Mouse (Mus musculus) liver, adult 2 months (tissue): ENCODE data around the gene AI837181. TPM values are rescaled to one million over a fixed set of nuclear protein-coding genes. Genes with fewer than 3 reads are reported as not detected.
A peak's percentile ranks its signal among the peaks of the same experiment; 100 is the strongest.

Experiments
- DNase-seq: peaks from one replicate; pipeline ENCODE4 v3.0.0-alpha.2; 2011; ENCODE audit warnings: low read depth, low spot score; ENCODE audit errors: extremely low read depth
- H3K27ac ChIP-seq: fragments of 200-500 bp; replicated peaks from 2 replicates; pipeline ENCODE4 v1.5.1; 2012; ENCODE audit warnings: low read depth, mild to moderate bottlenecking, control low read depth, inconsistent platforms, low read length; ENCODE audit not compliant: insufficient read depth
- H3K27me3 ChIP-seq: fragments of 200-500 bp; 2 replicates; pipeline ENCODE4 v1.6.1; 2012; ENCODE audit warnings: mild to moderate bottlenecking, moderate library complexity, low read length, inconsistent platforms; ENCODE audit not compliant: control insufficient read depth, insufficient read depth
- H3K36me3 ChIP-seq: fragments of 200-500 bp; 2 replicates; pipeline ENCODE4 v1.6.1; 2012; ENCODE audit warnings: low read length, inconsistent platforms; ENCODE audit not compliant: control insufficient read depth, insufficient read depth
- H3K4me1 ChIP-seq: fragments of 200-500 bp; 2 replicates; pipeline ENCODE4 v1.6.1; 2011; ENCODE audit warnings: low read length; ENCODE audit not compliant: control insufficient read depth, insufficient read depth
- H3K4me3 ChIP-seq: fragments of 200-500 bp; 2 replicates; pipeline ENCODE4 v1.5.1; 2011; ENCODE audit warnings: low read depth, mild to moderate bottlenecking, control low read depth, low read length, moderate library complexity; ENCODE audit not compliant: insufficient read depth
- H3K79me2 ChIP-seq: fragments of 200-500 bp; 2 replicates; pipeline ENCODE4 v1.6.1; 2012; ENCODE audit warnings: inconsistent platforms, mild to moderate bottlenecking, low read length, moderate library complexity; ENCODE audit not compliant: control insufficient read depth, insufficient read depth
- H3K9ac ChIP-seq: fragments of 200-500 bp; 2 replicates; pipeline ENCODE4 v1.6.1; 2012; ENCODE audit warnings: low read depth, mild to moderate bottlenecking, control low read depth, inconsistent platforms, low read length
- CTCF ChIP-seq: fragments of 200-500 bp; IDR thresholded peaks from 2 replicates; pipeline ENCODE4 v1.5.1; 2011; ENCODE audit warnings: low read depth, low read length, control low read depth
- POLR2A ChIP-seq: fragments of 200-500 bp; IDR thresholded peaks from 2 replicates; pipeline ENCODE4 v1.6.1; 2011; ENCODE audit warnings: low read length, control low read depth; ENCODE audit not compliant: insufficient read depth; ENCODE audit errors: extremely low read depth
- WGBS: fragments of 180-500 bp; shearing (Covaris S2); methylation state at CpG from one replicate; pipeline ENCODE4 v1.1.7; 2018; 5-methylcytosine and 5-hydroxymethylcytosine counted together
- polyA plus RNA-seq: library from polyadenylated mRNA; depleted of rRNA; stranded (reverse); fragments of >200 nt; gene quantifications from 2 replicates; pipeline ENCODE4 v1.2.3, GENCODE M21; 2012; rRNA removed
- total RNA-seq: library from RNA; depleted of rRNA; stranded (reverse); fragments of >200 nt; gene quantifications from 2 replicates; pipeline ENCODE4 v1.2.3, GENCODE M21; 2014; rRNA removed

The AI837181 gene
- 7.8 and 11.5 TPM in 2 replicates for total RNA-seq
- 34.1 and 36.6 TPM in 2 replicates for polyA plus RNA-seq

DNA sequence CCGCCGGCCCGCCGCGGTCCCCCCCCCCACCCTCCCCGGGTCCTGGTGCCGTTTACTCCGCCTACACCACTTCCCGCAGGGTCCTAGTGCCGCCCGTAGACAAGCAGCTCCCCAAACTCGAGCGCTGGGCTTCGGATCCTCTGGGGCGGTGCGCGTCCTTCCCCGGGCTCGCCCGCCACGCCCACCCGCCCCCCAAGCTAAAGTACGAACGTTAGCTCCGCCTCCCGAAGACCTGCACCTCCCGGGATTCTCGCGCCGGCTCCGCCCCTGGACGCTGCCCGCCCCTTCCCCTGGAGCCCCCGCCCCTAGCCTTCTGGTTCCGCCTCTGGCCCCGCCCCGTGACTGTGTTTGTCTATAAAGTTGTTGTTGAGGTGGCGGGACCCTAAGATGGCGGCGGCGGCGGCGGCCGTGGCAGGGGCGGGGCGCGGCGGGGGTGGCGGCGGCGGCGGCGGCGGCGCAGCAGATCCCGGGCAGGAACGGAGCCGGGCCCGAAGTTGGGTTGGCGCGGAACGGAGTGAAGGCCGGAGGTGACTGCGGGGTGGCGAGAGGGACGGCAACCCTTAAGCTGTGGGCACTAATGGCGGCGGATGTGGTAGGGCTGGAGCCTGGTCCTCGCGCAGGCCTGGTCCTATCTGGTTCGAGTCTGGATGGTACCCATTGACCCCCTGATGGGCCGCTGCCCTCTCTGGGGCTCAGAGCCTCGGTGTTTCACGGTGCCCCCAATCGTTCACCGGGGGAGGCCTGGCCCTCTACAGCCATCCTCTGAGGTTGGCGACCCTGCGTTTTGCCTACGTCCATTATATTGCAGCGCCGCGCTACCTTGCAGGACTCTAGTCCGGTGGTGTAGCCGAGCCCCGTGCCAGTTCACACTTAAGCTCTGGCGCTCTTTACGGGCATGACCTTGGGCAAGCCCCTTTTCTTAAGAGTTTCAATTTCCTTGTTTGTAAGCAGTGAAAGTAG lies at the start of gene AI837181, which contains the start of gene Drap1:
Gene AI837181 (plus strand): TSS at position 363 of the 960 bp plus-strand sequence.
Gene Drap1 (minus strand): TSS at position 198 of the 960 bp plus-strand sequence.
- H3K36me3 ChIP-seq: peaks cover under 1% of the 10 kb centered on the region
- H3K9ac ChIP-seq: peak within 1 kb of the TSS; percentile 99
- H3K79me2 ChIP-seq: peaks cover 14% of the 10 kb centered on the region; the same call in 1 of the 2 replicates
- peak; percentile 88 for DNase-seq
- TF ChIP-seq CTCF (no peak), POLR2A (peak; percentile 36; the same call in 1 of the 2 replicates)
- under 1% methylated on average over 77 of the region's 87 CpGs for WGBS
- H3K27ac ChIP-seq: peak within 1 kb of the TSS; percentile 83
- no peaks in the 10 kb centered on the region for H3K27me3 ChIP-seq
- H3K4me3 ChIP-seq: peak within 1 kb of the TSS; percentile 96
- H3K4me1 ChIP-seq: peaks cover 14% of the 10 kb centered on the region

DNA sequence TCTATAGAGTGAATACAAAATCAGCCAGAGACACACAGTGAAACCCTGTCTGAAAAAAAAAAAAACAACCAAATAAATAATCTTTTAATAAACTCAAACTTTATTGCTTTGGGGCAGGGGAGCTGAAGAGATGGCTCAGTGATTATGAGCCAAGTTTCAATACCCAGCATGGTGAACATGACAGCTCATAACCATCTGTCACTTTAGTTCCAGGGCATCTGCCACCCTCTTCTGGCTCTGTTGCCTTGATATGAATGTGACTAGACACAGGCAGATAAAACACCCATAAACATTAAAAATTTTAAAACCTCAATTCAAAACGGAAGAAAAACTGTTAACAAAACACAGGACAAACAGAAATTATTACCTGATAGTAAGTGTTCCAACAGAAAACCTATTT lies 47.5 kb upstream of the AI837181 start:
- WGBS: 92% methylated on average over 1 of the region's 1 CpGs
- no peaks in the 10 kb centered on the region for H3K27me3 ChIP-seq
- no peaks in the 10 kb centered on the region for H3K79me2 ChIP-seq
- TF ChIP-seq POLR2A (no peak), CTCF (no peak)
- no peak overlapping the region for H3K27ac ChIP-seq
- DNase-seq: no peak
- H3K36me3 ChIP-seq: peaks cover 27% of the 10 kb centered on the region
- H3K4me1 ChIP-seq: no peaks in the 10 kb centered on the region
- H3K9ac ChIP-seq: no peak overlapping the region
- no peak overlapping the region for H3K4me3 ChIP-seq

- TF ChIP-seq CTCF (no peak), POLR2A (no peak)
- H3K79me2 ChIP-seq: peaks cover 15% of the 10 kb centered on the region
- H3K9ac ChIP-seq: no peak overlapping the region
- H3K4me1 ChIP-seq: peaks cover 10% of the 10 kb centered on the region
- 95% methylated on average over 12 of the region's 12 CpGs for WGBS
- H3K27ac ChIP-seq: no peak overlapping the region
- no peak for DNase-seq
- H3K27me3 ChIP-seq: no peaks in the 10 kb centered on the region
- peaks cover 25% of the 10 kb centered on the region for H3K36me3 ChIP-seq
- H3K4me3 ChIP-seq: no peak overlapping the region
Measured at GRCm38 (mm10) chr19:5383326-5383725, 41.6 kb upstream of the AI837181 start.

GRCm38 (mm10) chr19:5384715-5385114 lies 40.2 kb upstream of the AI837181 start:
- Histone ChIP-seq H3K4me1 (peaks cover 10% of the 10 kb centered on the region), H3K9ac (no peak overlapping the region), H3K27ac (no peak overlapping the region), H3K4me3 (no peak overlapping the region), H3K36me3 (peaks cover 14% of the 10 kb centered on the region), H3K27me3 (no peaks in the 10 kb centered on the region), H3K79me2 (peaks cover 16% of the 10 kb centered on the region)
- 93% methylated on average over 8 of the region's 8 CpGs for WGBS
- no peak for DNase-seq
- TF ChIP-seq POLR2A (no peak), CTCF (no peak)

GRCm38 (mm10) chr19:5388011-5388441 lies 36.9 kb upstream of the AI837181 start:
- Histone ChIP-seq H3K4me3 (peak overlapping the region; percentile 86), H3K36me3 (no peaks in the 10 kb centered on the region), H3K4me1 (peaks cover 10% of the 10 kb centered on the region), H3K79me2 (peaks cover 16% of the 10 kb centered on the region), H3K27me3 (no peaks in the 10 kb centered on the region), H3K27ac (peak overlapping the region; percentile 54; the same call in 1 of the 2 replicates), H3K9ac (peak overlapping the region; percentile 91)
- DNase-seq: no peak
- WGBS: under 1% methylated on average over 38 of the region's 43 CpGs
- no peak for TF ChIP-seq CTCF
- TF ChIP-seq POLR2A: no peak
